Mouse (Mus musculus) hindbrain, embryonic 13.5 days (tissue): ENCODE measurements at regions not wholly inside any gene's neighbourhood (a gene's known extent, or its start where the extent isn't known, plus 50 kb on each side); places are given as distances from the start of the nearest gene placed in this dataset.
A peak's percentile ranks its signal among the peaks of the same experiment; 100 is the strongest.

Source experiments
- ATAC-seq: fragments of 200-750 bp; cut with Nextera tagmentation; 2 replicates; pipeline ENCODE4 v1.8.0; 2017; ENCODE audit warnings: moderate TSS enrichment; ENCODE audit not compliant: low FRiP score
- H3K27ac ChIP-seq: fragments of 300-500 bp; sonication (generic); 2 replicates; pipeline ENCODE4 v1.5.1; 2015; ENCODE audit warnings: inconsistent platforms, mild to moderate bottlenecking, moderate library complexity
- H3K27me3 ChIP-seq: fragments of 300-500 bp; sonication (generic); 2 replicates; pipeline ENCODE4 v1.6.1; 2015; ENCODE audit warnings: mild to moderate bottlenecking, inconsistent platforms
- H3K36me3 ChIP-seq: fragments of 300-500 bp; sonication (generic); 2 replicates; pipeline ENCODE4 v1.6.1; 2015; ENCODE audit warnings: mild to moderate bottlenecking, inconsistent platforms
- H3K4me1 ChIP-seq: fragments of 300-500 bp; sonication (generic); replicated peaks from 2 replicates; pipeline ENCODE4 v1.6.1; 2015; ENCODE audit warnings: inconsistent platforms
- H3K4me2 ChIP-seq: fragments of 300-500 bp; sonication (generic); 2 replicates; pipeline ENCODE4 v1.6.1; 2015; ENCODE audit warnings: inconsistent platforms, mild to moderate bottlenecking, moderate library complexity
- H3K4me3 ChIP-seq: fragments of 300-500 bp; sonication (generic); 2 replicates; pipeline ENCODE4 v1.5.1; 2015; ENCODE audit warnings: mild to moderate bottlenecking, inconsistent platforms
- H3K9ac ChIP-seq: fragments of 300-500 bp; sonication (generic); 2 replicates; pipeline ENCODE4 v1.6.1; 2015; ENCODE audit warnings: mild to moderate bottlenecking, inconsistent platforms
- H3K9me3 ChIP-seq: fragments of 300-500 bp; sonication (generic); 2 replicates; pipeline ENCODE4 v1.6.1; 2016; ENCODE audit warnings: inconsistent platforms
- WGBS: fragments of 180-500 bp; shearing (Covaris S2); methylation state at CpG from one replicate; pipeline ENCODE4 v1.1.7; 2015; 5-methylcytosine and 5-hydroxymethylcytosine counted together

- ATAC-seq, result no peak
- Histone ChIP-seq H3K27me3 (no peaks in the 10 kb centered on the region), H3K9me3 (no peaks in the 10 kb centered on the region), H3K36me3 (no peaks in the 10 kb centered on the region), H3K4me2 (peak overlapping the region; percentile 38), H3K27ac (peak overlapping the region; percentile 89), H3K4me1 (peaks cover 51% of the 10 kb centered on the region), H3K9ac (peak overlapping the region; percentile 26; the same call in 1 of the 2 replicates), H3K4me3 (no peak overlapping the region)
- WGBS, result 40% methylated on average over 9 of the region's 9 CpGs
Measured at GRCm38 (mm10) chr1:42260033-42260925, 435.3 kb upstream of the Pou3f3 start.

- peak overlapping the region; percentile 69; the same call in 1 of the 2 replicates for H3K27ac ChIP-seq
- WGBS, result 28% methylated on average over 3 of the region's 3 CpGs
Measured at GRCm38 (mm10) chr1:42261031-42261430, 434.5 kb upstream of the Pou3f3 start.

GRCm38 (mm10) chr1:42261800-42262199 is 433.8 kb upstream of the Pou3f3 start:
- Histone ChIP-seq H3K36me3 (no peaks in the 10 kb centered on the region), H3K4me1 (peaks cover 51% of the 10 kb centered on the region), H3K27ac (peak overlapping the region; percentile 69), H3K4me2 (peak overlapping the region; percentile 50), H3K9ac (peak overlapping the region; percentile 73), H3K27me3 (no peaks in the 10 kb centered on the region), H3K9me3 (no peaks in the 10 kb centered on the region), H3K4me3 (peak overlapping the region; percentile 30)
- no peak for ATAC-seq
- 3% methylated on average over 13 of the region's 13 CpGs for WGBS

More at GRCm38 (mm10) chr1:42261031-42261430, 434.5 kb upstream of the Pou3f3 start:
- Histone ChIP-seq H3K4me2 (no peak overlapping the region; the same call in 1 of the 2 replicates), H3K27me3 (no peaks in the 10 kb centered on the region), H3K4me1 (peaks cover 51% of the 10 kb centered on the region), H3K4me3 (no peak overlapping the region), H3K9me3 (no peaks in the 10 kb centered on the region), H3K36me3 (no peaks in the 10 kb centered on the region), H3K9ac (no peak overlapping the region)
- no peak for ATAC-seq

GRCm38 (mm10) chr1:42262606-42263005 is 433.0 kb upstream of the Pou3f3 start:
- no peaks in the 10 kb centered on the region for H3K27me3 ChIP-seq
- no peak overlapping the region for H3K9ac ChIP-seq
- no peak for ATAC-seq
- H3K27ac ChIP-seq, result no peak overlapping the region
- no peak overlapping the region for H3K4me3 ChIP-seq
- WGBS, result 29% methylated on average over 5 of the region's 5 CpGs
- H3K36me3 ChIP-seq, result no peaks in the 10 kb centered on the region
- peaks cover 46% of the 10 kb centered on the region for H3K4me1 ChIP-seq
- H3K9me3 ChIP-seq, result no peaks in the 10 kb centered on the region
- peak overlapping the region; percentile 25 for H3K4me2 ChIP-seq

- ATAC-seq, result no peak
- WGBS, result 56% methylated on average over 8 of the region's 8 CpGs
- H3K4me1 ChIP-seq, result no peaks in the 10 kb centered on the region
- H3K27ac ChIP-seq, result no peak overlapping the region
- H3K36me3 ChIP-seq, result peaks cover 7% of the 10 kb centered on the region; the same call in 1 of the 2 replicates
- no peak overlapping the region for H3K4me3 ChIP-seq
- no peak overlapping the region for H3K9ac ChIP-seq
- no peaks in the 10 kb centered on the region for H3K9me3 ChIP-seq
- H3K27me3 ChIP-seq, result no peaks in the 10 kb centered on the region
- H3K4me2 ChIP-seq, result no peak overlapping the region
Measured at GRCm38 (mm10) chr1:42277130-42277529, 418.4 kb upstream of the Pou3f3 start.

- Histone ChIP-seq H3K4me3 (no peak overlapping the region), H3K9me3 (no peaks in the 10 kb centered on the region), H3K27me3 (no peaks in the 10 kb centered on the region), H3K9ac (no peak overlapping the region), H3K36me3 (no peaks in the 10 kb centered on the region), H3K4me2 (no peak overlapping the region), H3K4me1 (0 out of 2 replicates have a peak, but pooled peaks cover 5% of the 10 kb centered on the region), H3K27ac (no peak overlapping the region)
- no peak for ATAC-seq
- WGBS, result 71% methylated on average over 10 of the region's 10 CpGs
Measured at GRCm38 (mm10) chr1:42295841-42296240, 399.7 kb upstream of the Pou3f3 start.

- H3K27me3 ChIP-seq, result no peaks in the 10 kb centered on the region
- H3K4me1 ChIP-seq, result no peaks in the 10 kb centered on the region
- ATAC-seq, result no peak
- no peak overlapping the region for H3K4me3 ChIP-seq
- H3K36me3 ChIP-seq, result no peaks in the 10 kb centered on the region
- WGBS, result 93% methylated on average over 1 of the region's 1 CpGs
- H3K27ac ChIP-seq, result no peak overlapping the region
- H3K4me2 ChIP-seq, result no peak overlapping the region
- H3K9me3 ChIP-seq, result no peaks in the 10 kb centered on the region
- H3K9ac ChIP-seq, result no peak overlapping the region
Measured at GRCm38 (mm10) chr1:42309251-42309650, 386.3 kb upstream of the Pou3f3 start.

GRCm38 (mm10) chr1:42313494-42313893 is 382.1 kb upstream of the Pou3f3 start:
- Histone ChIP-seq H3K36me3 (no peaks in the 10 kb centered on the region), H3K27me3 (no peaks in the 10 kb centered on the region), H3K27ac (no peak overlapping the region), H3K9ac (no peak overlapping the region), H3K4me3 (no peak overlapping the region), H3K4me2 (no peak overlapping the region), H3K4me1 (no peaks in the 10 kb centered on the region), H3K9me3 (no peaks in the 10 kb centered on the region)
- 86% methylated on average over 4 of the region's 4 CpGs for WGBS
- no peak for ATAC-seq

- Histone ChIP-seq H3K27ac (peak overlapping the region; percentile 76), H3K36me3 (no peaks in the 10 kb centered on the region), H3K27me3 (no peaks in the 10 kb centered on the region), H3K9me3 (no peaks in the 10 kb centered on the region), H3K4me2 (peak overlapping the region; percentile 35; the same call in 1 of the 2 replicates), H3K9ac (no peak overlapping the region), H3K4me3 (no peak overlapping the region), H3K4me1 (peaks cover 31% of the 10 kb centered on the region)
- WGBS, result 41% methylated on average over 4 of the region's 4 CpGs
- ATAC-seq, result 0 out of 2 replicates have a peak, but pooled peaks have one; percentile 49
Measured at GRCm38 (mm10) chr1:42351884-42352283, 343.7 kb upstream of the Pou3f3 start.

GRCm38 (mm10) chr1:42352389-42352788 is 343.2 kb upstream of the Pou3f3 start:
- peak overlapping the region; percentile 76 for H3K27ac ChIP-seq
- no peaks in the 10 kb centered on the region for H3K9me3 ChIP-seq

GRCm38 (mm10) chr1:42353096-42353495 is 342.5 kb upstream of the Pou3f3 start:
- no peaks in the 10 kb centered on the region for H3K36me3 ChIP-seq
- H3K4me3 ChIP-seq, result no peak overlapping the region
- H3K27me3 ChIP-seq, result no peaks in the 10 kb centered on the region
- H3K4me1 ChIP-seq, result peaks cover 31% of the 10 kb centered on the region
- 69% methylated on average over 8 of the region's 8 CpGs for WGBS
- H3K27ac ChIP-seq, result no peak overlapping the region
- no peak overlapping the region for H3K9ac ChIP-seq
- H3K9me3 ChIP-seq, result no peaks in the 10 kb centered on the region
- ATAC-seq, result no peak
- H3K4me2 ChIP-seq, result no peak overlapping the region

More at GRCm38 (mm10) chr1:42352389-42352788, 343.2 kb upstream of the Pou3f3 start:
- 41% methylated on average over 13 of the region's 13 CpGs for WGBS
- no peaks in the 10 kb centered on the region for H3K36me3 ChIP-seq
- no peaks in the 10 kb centered on the region for H3K27me3 ChIP-seq
- peak overlapping the region; percentile 35 for H3K4me2 ChIP-seq
- H3K4me3 ChIP-seq, result no peak overlapping the region
- ATAC-seq, result 0 out of 2 replicates have a peak, but pooled peaks have one; percentile 32
- peaks cover 31% of the 10 kb centered on the region for H3K4me1 ChIP-seq
- no peak overlapping the region for H3K9ac ChIP-seq

- H3K4me1 ChIP-seq, result peaks cover 31% of the 10 kb centered on the region
- ATAC-seq, result no peak
- no peak overlapping the region for H3K4me2 ChIP-seq
- no peaks in the 10 kb centered on the region for H3K27me3 ChIP-seq
- H3K4me3 ChIP-seq, result no peak overlapping the region
- H3K9me3 ChIP-seq, result no peaks in the 10 kb centered on the region
- H3K9ac ChIP-seq, result no peak overlapping the region
- H3K27ac ChIP-seq, result no peak overlapping the region
- 82% methylated on average over 6 of the region's 6 CpGs for WGBS
- H3K36me3 ChIP-seq, result no peaks in the 10 kb centered on the region
Measured at GRCm38 (mm10) chr1:42354020-42354419, 341.5 kb upstream of the Pou3f3 start.
